Mouse (Mus musculus): ENCODE measurements around the gene Arid5a. TPM values are rescaled to one million over a fixed set of nuclear protein-coding genes. Genes with fewer than 3 reads are reported as not detected.
A peak's percentile ranks its signal among the peaks of the same experiment; 100 is the strongest.

Arid5a gene
- polyA plus RNA-seq, 1 experiment from 2014 or later: 6.7 TPM

GRCm38 (mm10) chr1:36299126-36299525 is 8.4 kb upstream of the Arid5a start:
- Histone ChIP-seq H3K4me3 (no peak overlapping the region), H3K27ac (replicated peaks) (no peak overlapping the region), H3K9me3 (no peaks in the 10 kb centered on the region), H3K4me2 (no peak overlapping the region), H3K36me3 (no peaks in the 10 kb centered on the region), H3K27me3 (no peaks in the 10 kb centered on the region; the same call in 1 of the 2 replicates), H3K4me1 (replicated peaks) (peaks cover 6% of the 10 kb centered on the region), H3K9ac (no peak overlapping the region)
- WGBS: 29% methylated on average over 13 of the region's 13 CpGs
- no peak for ATAC-seq (ENCODE audit: low FRiP score, low read depth)

GRCm38 (mm10) chr1:36299676-36300075 is 7.9 kb upstream of the Arid5a start:
- Histone ChIP-seq H3K36me3 (no peaks in the 10 kb centered on the region), H3K27me3 (no peaks in the 10 kb centered on the region; the same call in 1 of the 2 replicates), H3K27ac (replicated peaks) (no peak overlapping the region), H3K4me1 (replicated peaks) (peaks cover 6% of the 10 kb centered on the region), H3K9me3 (no peaks in the 10 kb centered on the region), H3K9ac (no peak overlapping the region), H3K4me2 (no peak overlapping the region), H3K4me3 (no peak overlapping the region)
- WGBS: 57% methylated on average over 2 of the region's 2 CpGs
- ATAC-seq (ENCODE audit: low FRiP score, low read depth): no peak

GRCm38 (mm10) chr1:36300486-36300885 is 7.0 kb upstream of the Arid5a start:
- no peak overlapping the region for H3K4me2 ChIP-seq
- no peak for ATAC-seq (ENCODE audit: low FRiP score, low read depth)
- no peak overlapping the region for H3K9ac ChIP-seq
- no peaks in the 10 kb centered on the region; the same call in 1 of the 2 replicates for H3K27me3 ChIP-seq
- peaks cover 6% of the 10 kb centered on the region for H3K4me1 ChIP-seq (replicated peaks)
- no peak overlapping the region for H3K4me3 ChIP-seq
- no peaks in the 10 kb centered on the region for H3K36me3 ChIP-seq
- whole genome bisulfite sequencing: 88% methylated on average over 6 of the region's 6 CpGs
- no peaks in the 10 kb centered on the region for H3K9me3 ChIP-seq
- no peak overlapping the region for H3K27ac ChIP-seq (replicated peaks)

- H3K27ac ChIP-seq (replicated peaks): no peak overlapping the region
- H3K9ac ChIP-seq: no peak overlapping the region
- no peak overlapping the region for H3K4me2 ChIP-seq
- H3K4me1 ChIP-seq (replicated peaks): peaks cover 6% of the 10 kb centered on the region
- H3K4me3 ChIP-seq: no peak overlapping the region
- H3K36me3 ChIP-seq: no peaks in the 10 kb centered on the region
- no peaks in the 10 kb centered on the region; the same call in 1 of the 2 replicates for H3K27me3 ChIP-seq
- ATAC-seq (ENCODE audit: low FRiP score, low read depth): no peak
- WGBS: 74% methylated on average over 8 of the region's 8 CpGs
- no peaks in the 10 kb centered on the region for H3K9me3 ChIP-seq
Observed at GRCm38 (mm10) chr1:36302273-36302672, 5.3 kb upstream of the Arid5a start.

GRCm38 (mm10) chr1:36302957-36303356 is 4.6 kb upstream of the Arid5a start:
- no peaks in the 10 kb centered on the region for H3K9me3 ChIP-seq
- 13% methylated on average over 9 of the region's 9 CpGs for WGBS

GRCm38 (mm10) chr1:36303381-36304320 is 3.9 kb upstream of the Arid5a start:
- peak overlapping the region; percentile 43 for H3K4me3 ChIP-seq
- peak; percentile 24; the same call in 1 of the 2 replicates for ATAC-seq (ENCODE audit: low FRiP score, low read depth)
- H3K9ac ChIP-seq: peak overlapping the region; percentile 51
- H3K4me1 ChIP-seq (replicated peaks): peaks cover 15% of the 10 kb centered on the region
- no peaks in the 10 kb centered on the region for H3K9me3 ChIP-seq
- no peaks in the 10 kb centered on the region for H3K27me3 ChIP-seq
- H3K36me3 ChIP-seq: no peaks in the 10 kb centered on the region
- peak overlapping the region; percentile 93 for H3K4me2 ChIP-seq
- WGBS: 9% methylated on average over 30 of the region's 30 CpGs
- no peak overlapping the region; the same call in 1 of the 2 replicates for H3K27ac ChIP-seq (replicated peaks)

More at GRCm38 (mm10) chr1:36302957-36303356, 4.6 kb upstream of the Arid5a start:
- peaks cover 8% of the 10 kb centered on the region for H3K4me1 ChIP-seq (replicated peaks)
- H3K9ac ChIP-seq: peak overlapping the region; percentile 51
- no peak overlapping the region; the same call in 1 of the 2 replicates for H3K27ac ChIP-seq (replicated peaks)
- peak overlapping the region; percentile 43 for H3K4me3 ChIP-seq
- no peaks in the 10 kb centered on the region for H3K36me3 ChIP-seq
- ATAC-seq (ENCODE audit: low FRiP score, low read depth): no peak
- H3K4me2 ChIP-seq: peak overlapping the region; percentile 93
- H3K27me3 ChIP-seq: no peaks in the 10 kb centered on the region; the same call in 1 of the 2 replicates

- no peak overlapping the region for H3K4me2 ChIP-seq
- H3K9ac ChIP-seq: no peak overlapping the region
- H3K4me1 ChIP-seq (replicated peaks): peaks cover 23% of the 10 kb centered on the region
- H3K27ac ChIP-seq (replicated peaks): no peak overlapping the region
- no peak overlapping the region for H3K4me3 ChIP-seq
- no peaks in the 10 kb centered on the region for H3K9me3 ChIP-seq
- ATAC-seq (ENCODE audit: low FRiP score, low read depth): no peak
- WGBS: 77% methylated on average over 7 of the region's 7 CpGs
- H3K36me3 ChIP-seq: no peaks in the 10 kb centered on the region
- H3K27me3 ChIP-seq: peaks cover 9% of the 10 kb centered on the region; the same call in 1 of the 2 replicates
Observed at GRCm38 (mm10) chr1:36304764-36305163, 2.8 kb upstream of the Arid5a start.

- Histone ChIP-seq H3K36me3 (no peaks in the 10 kb centered on the region), H3K9me3 (no peaks in the 10 kb centered on the region), H3K9ac (no peak overlapping the region), H3K4me3 (no peak overlapping the region), H3K4me1 (replicated peaks) (peaks cover 23% of the 10 kb centered on the region), H3K4me2 (no peak overlapping the region), H3K27ac (replicated peaks) (no peak overlapping the region), H3K27me3 (peaks cover 12% of the 10 kb centered on the region; the same call in 1 of the 2 replicates)
- WGBS: 85% methylated on average over 6 of the region's 6 CpGs
- ATAC-seq (ENCODE audit: low FRiP score, low read depth): no peak
Observed at GRCm38 (mm10) chr1:36306120-36306519, 1.4 kb upstream of the Arid5a start.

GRCm38 (mm10) chr1:36307121-36307494 is 425 bp upstream of the Arid5a start:
- Histone ChIP-seq H3K4me3 (no peak overlapping the region), H3K4me2 (no peak overlapping the region; the same call in 1 of the 2 replicates), H3K9ac (no peak overlapping the region), H3K9me3 (no peaks in the 10 kb centered on the region), H3K27ac (replicated peaks) (no peak overlapping the region), H3K4me1 (replicated peaks) (peaks cover 23% of the 10 kb centered on the region), H3K36me3 (no peaks in the 10 kb centered on the region), H3K27me3 (peaks cover 12% of the 10 kb centered on the region; the same call in 1 of the 2 replicates)
- peak; percentile 13 for ATAC-seq (ENCODE audit: low FRiP score, low read depth)
- WGBS: 68% methylated on average over 7 of the region's 7 CpGs

- no peaks in the 10 kb centered on the region for H3K9me3 ChIP-seq
- peak overlapping the region; percentile 78 for H3K4me3 ChIP-seq
- H3K27me3 ChIP-seq: peaks cover 12% of the 10 kb centered on the region; the same call in 1 of the 2 replicates
- H3K9ac ChIP-seq: peak overlapping the region; percentile 56; the same call in 1 of the 2 replicates
- H3K4me1 ChIP-seq (replicated peaks): peaks cover 17% of the 10 kb centered on the region
- no peak overlapping the region for H3K27ac ChIP-seq (replicated peaks)
- 7% methylated on average over 12 of the region's 12 CpGs for WGBS
- ATAC-seq (ENCODE audit: low FRiP score, low read depth): no peak
- peak overlapping the region; percentile 97 for H3K4me2 ChIP-seq
- no peaks in the 10 kb centered on the region for H3K36me3 ChIP-seq
Observed at GRCm38 (mm10) chr1:36308451-36308901, 943 bp downstream of the Arid5a start.

- H3K27ac ChIP-seq (replicated peaks): no peak overlapping the region
- peak overlapping the region; percentile 97 for H3K4me2 ChIP-seq
- H3K9ac ChIP-seq: no peak overlapping the region
- peaks cover 12% of the 10 kb centered on the region; the same call in 1 of the 2 replicates for H3K27me3 ChIP-seq
- WGBS: 58% methylated on average over 9 of the region's 9 CpGs
- H3K4me3 ChIP-seq: no peak overlapping the region; the same call in 1 of the 2 replicates
- no peak for ATAC-seq (ENCODE audit: low FRiP score, low read depth)
- no peaks in the 10 kb centered on the region for H3K36me3 ChIP-seq
- peaks cover 17% of the 10 kb centered on the region for H3K4me1 ChIP-seq (replicated peaks)
- no peaks in the 10 kb centered on the region for H3K9me3 ChIP-seq
Observed at GRCm38 (mm10) chr1:36308966-36309475, 1.5 kb downstream of the Arid5a start.

GRCm38 (mm10) chr1:36309498-36309901 is 2.0 kb downstream of the Arid5a start:
- Histone ChIP-seq H3K9me3 (no peaks in the 10 kb centered on the region), H3K9ac (no peak overlapping the region), H3K36me3 (no peaks in the 10 kb centered on the region), H3K4me1 (replicated peaks) (peaks cover 17% of the 10 kb centered on the region), H3K27ac (replicated peaks) (no peak overlapping the region), H3K4me2 (peak overlapping the region; percentile 97), H3K4me3 (no peak overlapping the region), H3K27me3 (peaks cover 12% of the 10 kb centered on the region; the same call in 1 of the 2 replicates)
- peak; percentile 11; the same call in 1 of the 2 replicates for ATAC-seq (ENCODE audit: low FRiP score, low read depth)
- WGBS: 21% methylated on average over 3 of the region's 3 CpGs
